Mouse (Mus musculus): ENCODE measurements around the gene Fam90a1a. TPM values are rescaled to one million over a fixed set of nuclear protein-coding genes. Genes with fewer than 3 reads are reported as not detected.
"Not testable (repeated sequence)": the region's sequence is repeated elsewhere in the genome, so short reads cannot be mapped to it uniquely, and the experiment has no call there.

Fam90a1a gene
- not detected for total RNA-seq (2021)
- long read RNA-seq, experiment 1, result 0 reads
- long read RNA-seq, experiment 2, result 0 reads

DNA sequence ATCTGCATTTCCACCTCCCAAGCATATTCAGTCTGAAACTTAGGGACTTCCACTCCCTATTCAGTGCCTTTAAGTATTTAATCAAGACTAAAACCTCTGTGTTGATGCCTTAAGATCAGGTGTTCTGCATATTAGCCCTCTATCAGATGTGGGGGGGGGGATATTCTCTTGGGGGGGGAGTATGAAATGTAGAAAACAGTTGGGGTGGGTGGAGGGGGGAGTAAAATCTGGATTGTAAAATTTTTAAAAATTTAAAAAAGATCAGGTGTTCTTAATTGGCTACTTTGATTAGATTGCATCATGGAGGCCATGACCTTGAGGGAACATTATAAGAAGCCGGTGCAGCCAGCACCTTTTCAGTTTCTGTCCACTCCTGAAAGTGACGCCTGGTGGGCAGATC is at the start of gene Fam90a1a:
Gene Fam90a1a, plus strand, starts transcription at position 301 of the 400 bp plus-strand sequence.
- no peak for DNase-seq

DNA sequence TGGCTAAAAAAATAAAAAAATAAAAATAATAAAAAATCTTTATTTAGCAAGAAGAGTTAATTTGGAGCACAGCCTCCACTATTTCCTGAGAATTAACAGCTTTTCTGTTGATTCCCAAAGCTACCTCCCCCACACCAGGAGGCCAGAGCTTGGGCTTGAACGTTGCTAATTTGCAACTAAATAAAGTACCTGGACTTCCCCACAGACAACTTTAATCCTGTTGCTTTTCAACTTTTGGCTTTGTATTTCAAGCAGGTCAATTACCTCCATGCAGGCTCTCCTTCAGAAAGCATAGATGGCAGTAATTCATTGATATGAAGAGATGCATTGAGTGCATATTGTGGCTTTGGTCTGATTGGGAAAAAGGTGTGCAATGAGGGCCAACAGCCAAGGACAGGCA is 46.6 kb upstream of the Fam90a1a start:
- DNase-seq, result no peak

DNA sequence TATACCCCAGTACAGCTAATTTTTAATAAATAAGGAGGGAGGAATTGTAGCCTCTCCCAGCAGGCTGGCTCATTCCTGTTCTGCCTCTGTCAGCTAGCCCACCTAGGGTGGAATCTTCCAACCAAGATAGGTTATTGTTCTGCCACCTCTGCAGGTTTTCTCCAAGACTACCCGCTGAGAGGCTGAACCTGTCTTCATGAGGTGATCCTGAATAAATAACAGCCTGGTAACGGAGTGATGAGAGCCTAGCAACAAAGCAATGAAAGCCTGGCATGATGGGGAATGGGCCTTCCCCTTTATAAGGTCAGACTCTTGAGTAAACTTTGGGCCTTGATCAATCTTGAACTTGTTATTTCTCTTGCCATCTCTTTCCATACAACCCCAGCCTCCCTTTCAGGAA is 46.0 kb upstream of the Fam90a1a start:
- no peak for DNase-seq

DNA sequence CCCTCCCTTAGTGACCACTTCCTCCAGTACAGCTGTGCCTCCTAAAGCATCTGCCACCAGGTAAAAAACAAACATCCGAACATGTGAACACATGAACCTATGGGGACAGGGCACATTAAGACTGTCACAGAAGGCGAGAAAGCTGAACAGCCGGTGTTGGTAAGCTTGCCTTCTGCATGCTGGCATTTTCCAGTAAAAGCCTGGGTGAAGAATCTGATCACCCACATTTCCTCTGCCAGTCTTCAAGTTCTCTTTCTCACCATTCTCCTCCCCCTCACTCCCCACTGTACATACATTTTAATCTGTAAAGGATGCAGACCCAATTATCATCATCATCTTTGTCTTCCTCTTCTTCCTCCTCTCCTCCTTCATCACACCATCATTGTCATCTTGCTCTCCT is 42.9 kb upstream of the Fam90a1a start:
- DNase-seq, result no peak

DNA sequence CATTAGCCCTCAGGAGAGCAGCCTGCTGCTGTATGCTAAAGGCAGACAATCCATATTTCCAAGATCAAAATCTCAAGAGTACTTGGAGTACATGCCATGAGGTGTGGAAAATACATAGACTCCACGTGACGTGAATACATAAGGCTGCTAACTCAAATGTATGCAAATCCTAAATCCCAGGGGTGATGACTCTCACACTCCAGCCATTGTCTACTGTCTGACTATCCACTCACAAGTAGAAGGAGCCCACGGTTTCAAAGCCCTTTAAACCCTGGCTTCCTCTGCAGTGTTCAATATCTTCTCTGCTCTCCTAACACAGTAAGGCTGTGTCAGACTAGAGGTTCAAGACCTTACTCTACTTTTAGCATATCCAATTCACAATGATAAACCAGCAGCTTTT is 27.8 kb upstream of the Fam90a1a start:
- not testable (repeated sequence) for DNase-seq

DNA sequence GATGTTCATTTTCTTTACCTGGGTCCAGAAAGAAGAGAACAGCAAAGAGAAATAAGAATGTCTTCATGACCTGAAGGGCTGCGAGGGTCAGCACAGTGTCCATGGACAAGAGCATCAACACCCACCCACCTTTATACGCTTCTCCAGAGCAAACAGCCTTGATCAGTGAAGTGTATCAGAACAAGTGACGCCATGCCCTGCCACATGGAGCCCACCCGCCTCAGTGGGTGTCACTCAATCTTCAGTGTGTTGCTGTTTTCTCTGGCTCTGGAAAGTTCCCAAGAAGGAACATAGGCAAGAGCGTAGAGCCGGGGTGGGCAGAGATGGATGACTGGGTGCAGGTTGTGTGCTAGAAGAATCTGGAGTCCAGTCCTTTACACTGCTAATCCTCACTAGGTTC is 25.9 kb upstream of the Fam90a1a start, which contains the start of gene Defb15:
Gene Defb15, minus strand, starts transcription at position 101 of the 400 bp plus-strand sequence.
- no peak for DNase-seq

DNA sequence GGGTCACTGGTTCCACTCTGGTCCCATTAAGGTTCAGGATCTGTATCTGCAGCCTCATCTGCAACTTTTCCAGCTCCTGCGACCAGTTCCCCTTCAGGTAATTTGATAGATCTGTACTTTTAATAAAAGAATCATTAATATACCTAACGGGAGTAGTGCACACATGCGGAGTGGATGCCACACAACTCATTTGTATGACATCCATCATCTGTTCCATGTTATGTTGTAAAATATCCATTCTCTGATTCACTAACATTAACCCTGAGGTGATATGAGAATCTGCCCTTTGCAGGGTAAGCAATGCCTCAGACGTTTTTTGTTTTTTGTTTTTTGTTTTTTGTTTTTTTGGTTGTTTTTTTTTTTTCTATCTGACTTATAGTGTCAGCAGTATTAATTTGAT is 20.5 kb upstream of the Fam90a1a start, which contains the start of gene Defb35:
Gene Defb35, plus strand, starts transcription at position 301 of the 400 bp plus-strand sequence.
- DNase-seq, result not testable (repeated sequence)

DNA sequence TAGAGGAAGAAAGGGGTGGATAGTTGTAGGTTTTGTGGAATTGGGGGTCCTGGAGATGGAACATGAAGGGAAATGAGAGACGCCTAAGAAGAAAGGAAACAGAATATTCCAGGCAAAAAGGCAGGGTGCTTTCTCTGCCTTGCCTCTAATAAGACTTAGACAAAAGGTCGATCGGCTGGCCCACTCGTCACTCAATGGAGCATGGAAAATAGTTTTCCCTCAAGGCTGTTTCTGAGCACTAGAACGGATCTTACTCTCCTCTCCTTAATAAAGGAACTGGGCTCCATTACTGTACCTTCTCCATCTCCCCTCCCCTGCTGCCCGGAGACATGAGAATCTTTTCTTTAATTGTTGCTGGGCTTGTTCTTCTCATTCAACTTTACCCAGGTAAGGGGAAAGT is 12.1 kb upstream of the Fam90a1a start, which contains the start of gene Defb13:
Gene Defb13, plus strand, starts transcription at position 301 of the 400 bp plus-strand sequence.
- no peak for DNase-seq

DNA sequence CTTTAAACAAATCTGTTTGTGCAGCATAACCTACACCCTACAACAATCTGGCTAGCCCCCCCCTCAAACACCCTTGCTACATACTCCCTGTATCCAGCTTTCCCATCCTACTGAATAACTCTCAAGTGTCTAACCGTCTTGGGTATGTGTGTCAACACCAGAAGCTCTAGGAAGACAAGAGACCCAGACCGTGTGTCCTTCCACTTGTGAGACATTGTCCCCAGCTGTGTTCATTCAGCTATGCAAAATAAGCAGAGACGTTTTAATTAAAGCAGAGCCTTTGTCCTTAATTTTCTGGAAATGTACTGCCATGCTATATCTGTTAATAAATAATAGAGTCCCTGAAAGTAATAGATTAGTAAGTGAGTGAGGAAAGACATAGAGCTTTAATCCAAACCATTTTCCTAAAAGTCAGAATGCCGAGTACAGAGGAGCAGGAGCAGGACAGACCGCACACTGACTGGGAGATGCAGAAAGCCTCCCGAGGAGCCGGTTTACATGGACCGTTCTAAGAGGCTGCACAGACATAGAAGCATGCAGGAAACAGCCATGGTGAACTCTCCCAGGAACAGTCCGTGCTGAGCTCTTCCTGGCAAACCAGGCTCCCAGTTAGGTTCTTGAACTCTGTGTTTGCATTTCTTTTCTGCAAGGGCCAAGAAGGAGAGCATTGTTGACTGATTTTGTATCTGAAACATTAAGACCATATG is 11.1 kb upstream of the Fam90a1a start:
- no peak for DNase-seq

DNA sequence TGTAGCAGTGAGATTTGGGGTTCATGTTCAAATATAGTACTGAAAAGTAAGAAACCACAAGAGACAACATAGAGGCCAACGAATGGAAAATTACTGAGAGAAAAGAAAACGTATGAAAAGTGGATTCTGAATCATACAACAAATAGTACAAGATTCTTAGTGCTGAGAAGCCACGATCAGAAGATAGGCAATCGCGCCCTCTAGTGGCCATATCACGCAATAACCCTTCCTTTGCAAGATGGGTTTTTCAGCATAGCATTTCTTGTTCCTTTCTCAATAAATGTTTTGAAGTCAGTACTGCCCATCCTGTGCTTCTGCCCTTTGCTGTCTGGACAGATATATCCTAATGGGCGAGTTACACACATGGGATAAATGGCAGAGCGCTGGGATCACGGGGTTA is 3.2 kb upstream of the Fam90a1a start:
- DNase-seq, result peak; percentile 50 to 65

DNA sequence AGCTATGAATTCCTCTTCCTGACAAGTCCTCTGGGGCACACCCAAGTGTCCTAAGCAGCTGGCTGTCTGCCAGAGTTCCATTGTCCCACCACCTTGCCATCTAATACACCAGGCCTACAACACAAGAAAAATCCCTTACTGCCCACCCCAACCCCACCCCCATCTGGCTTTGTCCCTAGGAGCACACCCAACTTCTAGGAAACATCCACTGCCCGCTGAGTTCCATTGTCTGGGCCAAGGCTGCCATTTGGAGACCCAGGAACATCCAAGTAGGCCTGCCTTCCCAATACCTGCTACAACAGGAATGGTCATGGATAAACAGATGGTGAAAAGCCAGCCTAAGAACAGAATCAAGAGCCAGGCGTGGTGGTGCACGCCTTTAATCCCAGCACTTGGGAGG is 2.2 kb upstream of the Fam90a1a start:
- no peak for DNase-seq

DNA sequence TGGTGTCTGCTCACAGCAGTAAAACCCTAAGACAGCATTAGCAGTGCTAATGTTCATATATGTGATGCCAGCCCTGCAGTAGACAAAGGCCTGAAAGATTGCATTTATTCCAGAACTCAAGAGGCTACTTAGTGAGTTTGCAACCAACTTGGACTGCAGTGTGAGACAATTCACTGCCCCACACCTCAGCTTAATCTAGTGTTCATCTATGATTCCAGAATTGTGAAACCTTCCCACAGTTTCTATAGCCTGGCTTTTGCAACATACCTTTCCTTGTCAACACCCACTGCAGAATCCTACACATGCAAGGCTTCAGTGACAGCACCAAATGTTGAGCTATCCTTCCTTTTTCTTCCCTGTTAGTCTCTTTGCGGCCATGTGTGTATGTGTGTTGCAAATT is 8.1 kb downstream of the Fam90a1a start:
- no peak for DNase-seq

DNA sequence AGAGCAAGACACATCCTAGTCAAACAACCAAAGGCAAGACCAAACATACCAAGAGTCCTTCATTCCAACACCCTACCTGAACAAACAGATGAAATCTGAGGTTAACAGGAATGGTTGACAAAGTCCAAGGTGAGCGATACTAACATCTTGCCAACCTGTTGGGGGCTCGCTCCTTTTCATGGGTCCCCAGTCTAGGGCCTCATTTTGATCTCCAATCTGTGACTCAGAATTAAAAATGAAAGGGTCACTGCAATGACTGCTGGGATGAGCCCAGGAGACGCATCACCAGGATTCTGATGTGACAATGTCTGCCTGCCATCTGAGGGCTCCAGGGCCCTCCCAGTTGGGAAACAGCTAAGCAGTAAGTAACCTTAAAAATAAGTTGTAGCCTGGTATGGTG is 11.0 kb downstream of the Fam90a1a start, which contains the start of gene Ccdc70:
Gene Ccdc70, plus strand, starts transcription at position 301 of the 400 bp plus-strand sequence.
- no peak for DNase-seq

DNA sequence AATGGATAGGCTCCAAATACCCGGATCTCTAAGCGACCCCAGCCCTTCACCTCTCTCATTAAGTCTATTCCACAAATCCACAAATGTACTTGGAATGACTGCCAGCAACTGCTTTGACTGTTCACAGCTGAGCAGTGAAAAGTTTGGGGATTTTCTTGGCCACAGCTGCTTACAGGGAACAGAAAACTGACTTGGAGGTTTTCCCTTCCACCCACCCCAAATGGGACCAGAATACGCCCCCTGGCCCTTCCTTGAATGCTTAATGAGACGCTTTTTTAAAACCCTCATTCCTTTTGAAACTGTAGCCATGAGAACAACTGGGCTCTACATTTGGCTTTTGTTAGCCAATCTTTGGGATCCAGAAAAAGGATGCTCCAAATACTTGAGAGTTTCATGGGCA is 19.7 kb downstream of the Fam90a1a start:
- no peak for DNase-seq

DNA sequence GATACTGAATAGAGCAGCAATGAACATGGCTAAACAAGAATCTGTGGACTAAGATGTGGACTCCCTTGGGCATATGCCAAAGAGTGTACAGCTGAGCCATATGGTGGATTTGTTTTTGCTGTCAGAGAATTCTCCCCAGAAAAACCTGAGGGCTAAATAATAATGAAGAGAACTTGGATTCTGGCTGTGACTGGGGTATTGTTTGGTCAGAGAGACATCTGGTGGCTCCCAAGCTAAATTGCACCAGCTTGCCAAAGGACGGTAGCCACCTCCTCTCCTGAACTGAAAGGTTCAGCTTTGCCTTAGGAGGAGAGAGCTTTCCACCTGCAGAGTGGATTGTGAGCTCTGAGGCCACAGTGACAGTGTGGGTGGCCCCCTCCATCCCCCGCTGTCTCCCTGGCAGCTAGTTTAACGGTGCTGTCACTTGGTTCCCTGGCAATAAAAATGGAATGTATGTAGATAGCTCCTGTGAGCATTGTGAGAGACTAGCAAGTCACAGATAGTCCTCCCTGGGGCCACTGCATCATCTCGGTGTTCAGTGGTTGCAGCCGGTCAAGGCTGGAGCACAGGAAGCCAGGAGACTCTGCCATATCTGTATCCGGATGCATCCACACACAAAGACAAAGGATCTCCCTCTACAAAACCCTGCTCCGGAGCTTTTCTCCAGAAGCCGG is 23.3 kb downstream of the Fam90a1a start:
- DNase-seq, result peak in 1 of 2 experiments; percentile 5

DNA sequence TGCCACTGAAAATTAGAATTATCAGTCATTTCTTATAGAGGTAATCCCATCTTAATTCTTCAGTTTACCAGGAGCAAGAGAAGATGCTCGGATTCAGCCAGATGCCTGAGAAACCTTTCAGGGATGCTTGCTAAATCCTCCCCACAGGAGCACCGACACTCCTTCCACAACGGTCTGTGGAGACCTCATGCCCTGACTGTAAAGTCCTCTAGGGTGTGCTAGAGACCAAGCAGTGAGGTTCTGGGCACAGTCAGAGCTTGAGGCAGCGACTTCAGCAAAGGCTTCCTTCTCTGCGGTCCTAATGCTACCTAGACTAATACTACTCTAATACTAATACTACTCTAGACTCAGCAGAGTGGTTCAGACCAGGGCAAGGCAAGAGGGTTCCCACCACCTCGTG is 33.7 kb downstream of the Fam90a1a start:
- peak; percentile 43 to 54 for DNase-seq

DNA sequence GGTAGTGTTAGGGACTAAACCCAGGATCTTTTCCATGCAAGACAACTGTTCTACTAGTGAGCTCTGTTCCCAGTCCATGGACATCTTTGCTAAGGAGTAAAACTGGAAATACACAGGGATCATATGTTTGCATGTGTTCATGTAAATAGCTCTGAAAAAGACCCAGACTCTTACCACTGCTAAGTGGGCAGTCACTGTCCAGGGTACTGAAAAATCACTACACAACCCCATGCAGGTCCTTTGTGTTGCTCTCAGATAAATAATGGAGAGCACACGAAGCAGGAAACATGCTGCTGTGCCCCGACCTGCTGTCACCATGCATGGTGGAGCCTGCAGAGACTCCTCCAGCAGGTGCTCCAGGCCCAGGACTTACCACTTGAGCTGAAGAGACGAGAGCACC is 36.7 kb downstream of the Fam90a1a start:
- DNase-seq, result no peak

DNA sequence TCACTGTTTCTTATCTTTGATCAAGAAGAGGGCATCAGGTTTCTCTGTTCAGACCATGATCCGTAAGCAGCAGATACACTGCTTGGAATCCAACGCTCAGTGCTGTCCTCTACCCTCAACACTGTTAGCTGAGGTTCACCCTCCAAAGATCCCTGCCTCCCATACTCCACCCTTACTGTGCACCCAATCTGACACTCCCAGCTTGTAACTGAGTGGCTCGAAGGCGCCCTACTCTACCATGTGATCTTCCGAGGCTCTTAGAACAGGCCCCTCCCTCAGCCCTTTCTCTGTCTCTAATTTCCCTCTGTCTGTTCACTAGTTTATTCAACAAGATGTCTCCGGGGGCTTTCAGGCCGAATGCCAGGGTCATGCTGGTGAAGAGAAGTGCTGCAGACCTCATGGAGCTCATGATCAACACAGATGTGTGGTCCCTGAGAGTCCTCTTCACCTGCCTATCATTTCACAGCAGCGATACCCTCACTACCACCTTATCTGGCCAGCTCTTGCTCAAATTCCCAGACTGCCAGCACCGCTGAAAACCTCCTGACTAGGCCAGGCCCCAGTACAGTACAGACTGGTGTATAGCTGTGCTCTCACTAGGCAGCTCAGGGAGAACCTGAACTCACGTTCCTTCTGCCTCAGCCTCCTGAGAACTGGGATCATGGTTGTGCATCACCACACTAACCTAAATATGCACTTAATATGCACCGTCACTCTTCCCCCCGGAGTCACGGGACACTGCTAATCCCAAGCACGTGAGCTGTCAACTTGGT is 46.4 kb downstream of the Fam90a1a start:
- no peak for DNase-seq

DNA sequence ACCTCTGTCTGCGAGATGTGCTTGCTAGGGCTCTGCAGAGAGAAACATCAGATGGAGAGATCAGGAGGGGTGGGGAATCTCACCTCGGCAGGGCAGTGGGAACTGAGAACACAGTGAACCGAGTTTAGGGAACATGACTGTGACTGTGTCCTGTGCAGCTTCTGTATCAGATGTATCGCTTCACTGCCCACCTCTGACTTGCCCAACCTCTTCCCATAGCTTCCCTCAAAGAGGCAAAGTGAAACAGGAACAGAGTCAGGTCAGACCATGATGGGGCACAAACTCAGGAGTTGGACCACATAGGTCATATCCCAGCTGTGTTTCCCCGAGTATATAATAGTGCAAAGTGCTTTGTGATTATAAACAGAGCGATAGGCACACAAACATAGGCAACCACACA is 47.9 kb downstream of the Fam90a1a start:
- no peak for DNase-seq

DNA sequence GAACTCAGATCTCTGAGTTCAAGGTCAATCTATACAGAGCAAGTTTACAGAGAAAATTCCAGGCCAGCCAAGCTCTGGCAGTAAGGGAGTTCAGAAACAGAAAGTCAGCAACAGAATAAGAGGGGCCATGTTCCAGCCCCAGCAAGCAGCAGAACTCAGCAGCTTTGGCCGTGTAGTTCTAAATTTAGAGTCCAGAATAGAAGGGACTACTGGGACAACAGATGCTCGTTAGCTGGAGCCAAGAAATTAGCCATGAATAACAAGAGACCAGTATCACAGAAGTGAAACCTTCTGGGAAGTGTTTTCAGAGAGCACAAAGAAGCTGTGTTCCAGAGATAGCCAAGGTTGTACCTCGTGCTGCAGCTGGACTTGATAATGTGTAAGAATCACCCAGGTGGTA is 50.9 kb downstream of the Fam90a1a start:
- no peak for DNase-seq

DNA sequence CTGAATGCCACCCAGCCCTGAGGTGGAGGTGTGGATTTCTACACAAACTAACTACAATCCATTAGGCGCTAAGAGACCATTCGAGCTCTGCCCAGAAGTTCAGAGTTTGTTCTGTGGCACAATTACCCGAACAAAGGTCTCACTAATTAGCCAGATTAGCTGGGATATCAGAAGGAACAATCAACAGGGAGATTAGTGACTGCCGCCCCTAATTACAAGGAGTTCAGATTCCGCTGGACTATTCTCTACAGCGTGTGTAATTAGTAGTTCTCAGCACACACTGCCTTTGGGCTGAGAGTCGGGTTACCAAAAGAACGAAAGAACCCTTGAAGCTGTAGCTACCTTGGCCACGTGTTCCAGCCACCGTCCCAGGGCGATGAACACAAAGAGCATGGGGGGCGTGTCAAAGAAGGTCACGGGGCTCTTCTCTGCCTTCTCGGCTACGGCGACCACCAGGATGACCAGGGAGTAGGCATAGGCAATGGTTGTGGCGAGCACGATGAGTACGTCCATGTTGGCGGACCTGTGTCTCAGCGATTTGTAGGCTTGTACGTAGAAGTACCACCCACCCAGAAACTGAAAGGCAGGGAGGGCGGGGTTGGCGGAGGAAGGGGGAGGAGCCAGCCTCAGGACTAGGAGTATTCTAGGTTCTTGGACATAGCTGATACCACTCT is 54.7 kb downstream of the Fam90a1a start:
- peak in 1 of 2 experiments; percentile 8 for DNase-seq

All from adrenal gland, postnatal 36 days (tissue).